Comparison of ENCODE assay signal across 13 mouse cellular contexts in the genomic region with DNA sequence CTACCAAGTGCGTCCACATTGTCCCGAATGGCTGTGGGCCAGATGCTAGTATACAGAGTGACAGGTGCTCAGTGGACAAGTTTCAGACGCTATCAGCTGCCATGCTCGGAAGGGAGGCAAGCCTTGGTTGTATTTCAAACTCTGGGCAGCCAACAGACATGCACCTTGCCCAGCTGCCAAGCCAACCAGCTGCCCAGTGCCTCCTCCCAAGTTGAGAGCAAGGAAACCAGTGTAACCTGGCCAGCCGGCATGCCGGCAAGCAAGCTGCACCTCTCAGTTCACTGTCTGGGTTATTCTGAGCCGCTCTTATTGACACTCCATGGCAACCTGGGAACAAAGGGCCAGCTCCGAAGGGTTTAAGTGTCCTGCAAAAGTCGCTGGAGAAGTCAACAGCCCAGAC. TPM values are rescaled to one million over a fixed set of nuclear protein-coding genes. Genes with fewer than 3 reads are reported as not detected.
A peak's percentile ranks its signal among the peaks of the same experiment; 100 is the strongest.
DNase-seq lines count a peak whose midpoint lies in the region; ATAC-seq lines count a peak whose summit lies in the region.
"Had no signal": no experiment of that assay in that cellular context is flagged by ENCODE, and none has a peak within 500 bp of the region (broad histone marks: within the 10 kb centered on the region; RNA-seq: fewer than 3 reads in every experiment).

No protein-coding gene starts in this region.

- WGBS in heart, embryonic 11.5 days (ENCODE audit: insufficient replicate concordance): 64% methylated on average over 9 of the region's 9 CpGs
- 31% methylated on average over 9 of the region's 9 CpGs for WGBS in large intestine, adult 2 months
- WGBS in embryonic facial prominence, embryonic 10.5 days: 91% methylated on average over 9 of the region's 9 CpGs

- H3K4me2 ChIP-seq in heart, embryonic 11.5 days: no peak overlapping the region

- ATAC-seq in heart, embryonic 11.5 days (replicated peaks; ENCODE audit: insufficient number of reproducible peaks, low FRiP score, low TSS enrichment): no peak; the same call in 1 of the 2 replicates

- peaks cover 53% of the 10 kb centered on the region for H3K4me1 ChIP-seq in heart, embryonic 11.5 days (ENCODE audit: control insufficient read depth, insufficient read depth, low read length)
- peaks cover 24% of the 10 kb centered on the region for H3K4me1 ChIP-seq in embryonic facial prominence, embryonic 10.5 days

- H3K9ac ChIP-seq in heart, embryonic 11.5 days (ENCODE audit: low read depth, low read length): no peak overlapping the region
- H3K9ac ChIP-seq: liver, embryonic 14.5 days had no signal

- no peak overlapping the region for H3K4me3 ChIP-seq in heart, embryonic 11.5 days (ENCODE audit: low read depth, low read length)
- H3K4me3 ChIP-seq in embryonic facial prominence, embryonic 10.5 days: no peak overlapping the region

- no peaks in the 10 kb centered on the region for H3K9me3 ChIP-seq in heart, embryonic 11.5 days (replicated peaks; ENCODE audit: control insufficient read depth, low read length)
- no peaks in the 10 kb centered on the region for H3K9me3 ChIP-seq in embryonic facial prominence, embryonic 10.5 days

- peak overlapping the region; percentile 62 for H3K27ac ChIP-seq in heart, embryonic 11.5 days (ENCODE audit: low read depth, low read length)
- H3K27ac ChIP-seq in embryonic facial prominence, embryonic 10.5 days (replicated peaks): no peak overlapping the region
- H3K27ac ChIP-seq: liver, embryonic 14.5 days had no signal

- no peaks in the 10 kb centered on the region for H3K27me3 ChIP-seq in heart, embryonic 11.5 days (ENCODE audit: control insufficient read depth, insufficient read depth, low read length)
- no peaks in the 10 kb centered on the region for H3K27me3 ChIP-seq in embryonic facial prominence, embryonic 10.5 days (replicated peaks; ENCODE audit: low read depth, poor library complexity, severe bottlenecking)

- 0 out of 2 replicates have a peak, but pooled peaks cover 4% of the 10 kb centered on the region for H3K36me3 ChIP-seq in heart, embryonic 11.5 days (ENCODE audit: control insufficient read depth, insufficient read depth, low read length)
- H3K36me3 ChIP-seq in embryonic facial prominence, embryonic 10.5 days (replicated peaks): peaks cover 12% of the 10 kb centered on the region
- H3K36me3 ChIP-seq: G1E had no signal

- peak; percentile 30 for DNase-seq in R1 (ENCODE audit: low read depth, low spot score)
- peak; percentile 40 for DNase-seq in cerebellum, adult 9-10 months
- DNase-seq in large intestine, adult 2 months (ENCODE audit: low read depth, low spot score): peak; percentile 61
- DNase-seq in layer of hippocampus, postnatal 25 days (ENCODE audit: extremely low spot score in 1 of 2, low spot score in 1 of 2): no peak
- no peak for DNase-seq in embryonic facial prominence, embryonic 10.5 days (ENCODE audit: low spot score)
- no peak for DNase-seq in thymus, postnatal 25 days
- DNase-seq: adrenal gland, postnatal 36 days had no signal

RNA-seq across cellular contexts. Expression of gene Gm17409, which starts 19.4 kb away (rescaled TPM):
- not detected in 2 replicates for polyA plus RNA-seq in heart, embryonic 11.5 days (2014; fragmentation: Nextera tagmentation; extraction: Ambion mirVana)
- not detected in 2 replicates for polyA plus RNA-seq in large intestine, adult 2 months (2012; rRNA removed)
- not detected for total RNA-seq in layer of hippocampus, postnatal 25 days (2021)
- 0.16 TPM in 1 of 2 replicates, not detected in the other for polyA plus RNA-seq in embryonic facial prominence, embryonic 10.5 days (2016; fragmentation: Nextera tagmentation; extraction: Ambion mirVana)
- total RNA-seq: adrenal gland, postnatal 36 days; G1E; monocyte, adult 5-6 weeks had no signal
- polyA plus RNA-seq: G1E; intestine, embryonic 14.5 days; liver, embryonic 14.5 days; thymus, postnatal 0 days had no signal

Comparison
In these comparisons a context has a peak if more than half of its experiments do, and no peak if none do; other contexts are left out.
1. DNase-seq: peak in R1 (single experiment), cerebellum, adult 9-10 months (single experiment) and large intestine, adult 2 months (single experiment); none in layer of hippocampus, postnatal 25 days (0 of 2), embryonic facial prominence, embryonic 10.5 days (single experiment) and thymus, postnatal 25 days (single experiment).